Mouse (Mus musculus) liver, embryonic 14.5 days (tissue): ENCODE data around the gene Hist1h2be.

Source experiments
- CTCF ChIP-seq: IDR thresholded peaks from 2 replicates; pipeline ENCODE4 v1.5.1; 2016; ENCODE audit warnings: antibody characterized with exemption, low read depth, control low read depth
- EP300 ChIP-seq: IDR thresholded peaks from 2 replicates; pipeline ENCODE4 v1.6.1; 2016; ENCODE audit warnings: antibody characterized with exemption, low read depth

DNA sequence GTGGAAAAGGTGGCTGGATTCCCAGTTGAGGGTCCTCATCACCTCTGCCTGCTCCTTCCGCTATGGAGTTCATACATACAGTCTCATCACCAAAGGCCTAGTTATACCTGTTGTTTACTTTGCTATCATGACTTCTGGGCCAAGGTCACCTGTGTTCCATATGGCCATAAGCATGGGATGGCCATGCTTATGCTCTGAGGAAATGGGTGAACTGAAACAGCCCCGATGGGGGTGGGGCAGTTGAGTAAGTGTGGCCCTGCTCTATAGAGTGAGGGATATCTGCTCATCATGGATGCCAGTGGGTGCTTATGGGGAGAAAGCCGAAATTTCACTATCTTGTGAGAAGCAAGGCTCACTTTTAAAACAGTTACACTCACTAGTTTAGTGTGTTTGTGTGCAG lies 15.9 kb downstream of the Hist1h2be start:
- TF ChIP-seq CTCF (no peak), EP300 (no peak)
